Mouse (Mus musculus) lung, postnatal 0 days (tissue): Measurements from ENCODE around the gene Fam227b. TPM values are rescaled to one million over a fixed set of nuclear protein-coding genes. Genes with fewer than 3 reads are reported as not detected.

Source experiments
- ATAC-seq: fragments of 200-750 bp; cut with Nextera tagmentation; 2 replicates; pipeline ENCODE4 v1.8.0; 2017; ENCODE audit warnings: moderate library complexity
- DNase-seq: peaks from one replicate; pipeline ENCODE4 v3.0.0-alpha.2; 2016; ENCODE audit warnings: low spot score
- H3K27ac ChIP-seq: fragments of 300-500 bp; sonication (generic); 2 replicates; pipeline ENCODE4 v1.5.1; 2014; ENCODE audit warnings: antibody characterized with exemption, mild to moderate bottlenecking, low read length, mixed read lengths
- H3K27me3 ChIP-seq: fragments of 300-500 bp; sonication (generic); replicated peaks from 2 replicates; pipeline ENCODE4 v1.6.1; 2014; ENCODE audit warnings: low read length, mixed read lengths; ENCODE audit not compliant: insufficient read depth
- H3K36me3 ChIP-seq: fragments of 300-500 bp; sonication (generic); 2 replicates; pipeline ENCODE4 v1.6.1; 2014; ENCODE audit warnings: low read length, mixed read lengths; ENCODE audit not compliant: insufficient read depth
- H3K4me1 ChIP-seq: fragments of 300-500 bp; sonication (generic); 2 replicates; pipeline ENCODE4 v1.6.1; 2014; ENCODE audit warnings: antibody characterized with exemption, low read depth, low read length, mixed read lengths; ENCODE audit not compliant: insufficient read depth
- H3K4me2 ChIP-seq: fragments of 300-500 bp; sonication (generic); replicated peaks from 2 replicates; pipeline ENCODE4 v1.6.1; 2014; ENCODE audit warnings: low read depth, mild to moderate bottlenecking, low read length, moderate library complexity, mixed read lengths
- H3K4me3 ChIP-seq: fragments of 300-500 bp; sonication (generic); 2 replicates; pipeline ENCODE4 v1.5.1; 2014; ENCODE audit warnings: low read depth, low read length
- H3K9ac ChIP-seq: fragments of 300-500 bp; sonication (generic); replicated peaks from 2 replicates; pipeline ENCODE4 v1.6.1; 2014; ENCODE audit warnings: low read depth, mild to moderate bottlenecking
- H3K9me3 ChIP-seq: fragments of 300-500 bp; sonication (generic); 2 replicates; pipeline ENCODE4 v1.6.1; 2016; ENCODE audit warnings: low read length, mixed read lengths
- CTCF ChIP-seq: IDR thresholded peaks from 2 replicates; pipeline ENCODE4 v1.5.1; 2016; ENCODE audit warnings: antibody characterized with exemption, mild to moderate bottlenecking
- EP300 ChIP-seq: IDR thresholded peaks from 2 replicates; pipeline ENCODE4 v1.6.1; 2016; ENCODE audit warnings: antibody characterized with exemption, mild to moderate bottlenecking, control low read depth
- WGBS: fragments of 180-500 bp; shearing (Covaris S2); extraction: QIAGEN DNeasy Blood & Tissue Kit; methylation state at CpG from one replicate; pipeline ENCODE4 v1.1.7; 2014; 5-methylcytosine and 5-hydroxymethylcytosine counted together
- polyA plus RNA-seq: library from polyadenylated mRNA; unstranded; fragments of >200 nt; fragmentation: Nextera tagmentation; extraction: Ambion mirVana; gene quantifications from 2 replicates; pipeline ENCODE4 v1.2.1, GENCODE M21; 2015

Fam227b gene
- polyA plus RNA-seq, 1 experiment from 2014 or later, result not detected

DNA sequence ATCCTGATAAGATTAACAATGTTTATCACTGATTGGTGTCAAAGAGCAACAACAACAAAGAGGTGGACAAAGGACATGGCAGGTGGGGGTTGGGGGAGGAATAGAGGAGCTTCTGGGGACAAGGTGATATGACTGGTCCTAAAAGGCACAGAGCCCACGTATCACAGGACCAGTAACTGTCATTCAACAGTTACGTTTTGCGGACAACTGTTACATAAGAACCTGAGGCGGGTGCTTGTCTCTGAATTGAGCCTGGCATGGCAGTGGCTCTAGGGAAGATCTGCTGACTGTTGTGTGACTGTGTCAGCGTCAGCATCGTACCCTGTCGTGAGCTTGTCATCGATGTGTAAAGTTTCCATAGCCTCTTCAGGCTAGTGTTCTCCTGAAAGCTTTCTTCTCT lies 65.6 kb downstream of the Fam227b start:
- H3K9ac ChIP-seq, result no peak overlapping the region
- no peak overlapping the region for H3K27ac ChIP-seq
- no peaks in the 10 kb centered on the region for H3K36me3 ChIP-seq
- DNase-seq (no peak), ATAC-seq (no peak)
- WGBS, result 77% methylated on average over 8 of the region's 8 CpGs
- no peak overlapping the region for H3K4me2 ChIP-seq
- H3K27me3 ChIP-seq, result no peaks in the 10 kb centered on the region
- no peaks in the 10 kb centered on the region for H3K4me1 ChIP-seq
- H3K9me3 ChIP-seq, result no peaks in the 10 kb centered on the region
- TF ChIP-seq CTCF, result no peak
- TF ChIP-seq EP300, result no peak
- H3K4me3 ChIP-seq, result no peak overlapping the region

DNA sequence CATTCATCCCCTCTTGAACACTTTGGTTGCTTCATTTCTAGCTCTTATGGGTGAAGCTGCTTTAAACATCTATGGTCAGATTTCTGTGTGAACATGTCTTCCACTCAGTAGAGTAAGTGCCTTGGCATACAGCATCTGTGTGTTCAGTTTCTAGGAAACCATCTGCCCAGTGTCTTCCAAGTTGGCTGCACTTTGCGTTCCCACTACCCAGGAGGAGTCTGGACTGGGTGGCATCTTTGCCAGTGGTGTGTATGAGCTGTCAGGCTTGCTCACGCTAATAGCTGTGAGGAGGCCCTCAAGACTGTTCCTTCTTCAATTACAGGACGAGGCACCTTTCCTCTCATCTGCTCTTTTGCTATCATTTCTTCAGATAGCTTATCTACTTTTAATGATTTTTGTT lies 67.5 kb downstream of the Fam227b start:
- Histone ChIP-seq H3K4me1 (no peaks in the 10 kb centered on the region), H3K4me2 (no peak overlapping the region), H3K9ac (no peak overlapping the region), H3K27me3 (no peaks in the 10 kb centered on the region), H3K4me3 (no peak overlapping the region), H3K9me3 (no peaks in the 10 kb centered on the region), H3K36me3 (no peaks in the 10 kb centered on the region), H3K27ac (no peak overlapping the region)
- 62% methylated on average over 3 of the region's 3 CpGs for WGBS
- ATAC-seq (no peak), DNase-seq (no peak)
- no peak for TF ChIP-seq EP300
- no peak for TF ChIP-seq CTCF

DNA sequence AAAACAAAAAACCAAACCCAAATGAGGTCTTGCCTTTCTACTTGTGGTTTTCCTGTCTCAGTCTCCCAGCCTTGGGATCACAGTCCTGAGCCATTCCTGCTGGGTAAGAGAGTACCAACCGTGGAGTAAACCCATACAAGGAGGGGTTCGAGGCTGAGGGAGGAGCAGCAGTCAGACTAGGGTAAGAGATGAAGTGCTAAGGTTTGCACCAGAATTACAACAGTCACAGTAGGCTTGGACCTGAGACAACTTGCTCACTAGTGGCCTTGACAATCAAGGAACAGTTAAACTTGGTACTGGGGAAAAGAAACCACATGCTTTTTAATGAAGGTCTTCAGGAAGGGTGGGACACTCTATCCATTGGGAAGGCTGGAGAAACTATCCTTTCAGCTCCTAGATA lies 72.7 kb downstream of the Fam227b start:
- Histone ChIP-seq H3K9me3 (no peaks in the 10 kb centered on the region), H3K36me3 (no peaks in the 10 kb centered on the region), H3K4me3 (no peak overlapping the region), H3K4me2 (no peak overlapping the region), H3K27me3 (no peaks in the 10 kb centered on the region), H3K9ac (no peak overlapping the region), H3K4me1 (no peaks in the 10 kb centered on the region), H3K27ac (no peak overlapping the region)
- ATAC-seq (no peak), DNase-seq (no peak)
- 53% methylated on average over 2 of the region's 2 CpGs for WGBS
- TF ChIP-seq CTCF (no peak), EP300 (no peak)

DNA sequence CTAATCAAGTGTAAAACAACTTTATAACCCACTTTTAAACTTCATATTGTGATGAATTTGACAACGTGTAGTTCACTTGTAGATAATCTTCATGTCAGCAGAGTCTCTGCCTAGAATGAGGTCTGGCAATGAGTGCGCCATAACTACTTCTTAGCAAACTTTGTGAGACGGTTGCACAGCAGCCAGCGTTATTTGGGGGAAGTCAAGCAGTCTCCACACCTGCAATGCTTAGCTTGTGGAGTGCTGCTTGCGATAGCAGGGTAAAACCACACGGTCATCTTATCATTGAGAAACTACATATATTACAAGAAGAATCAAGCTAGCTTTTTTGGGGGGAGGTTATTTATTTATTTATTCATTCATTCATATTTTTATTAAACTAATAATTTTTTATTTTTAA lies 75.3 kb downstream of the Fam227b start:
- Histone ChIP-seq H3K9ac (no peak overlapping the region), H3K27ac (no peak overlapping the region), H3K4me3 (no peak overlapping the region), H3K36me3 (no peaks in the 10 kb centered on the region), H3K27me3 (no peaks in the 10 kb centered on the region), H3K4me2 (no peak overlapping the region), H3K9me3 (no peaks in the 10 kb centered on the region), H3K4me1 (no peaks in the 10 kb centered on the region)
- ATAC-seq (no peak), DNase-seq (no peak)
- TF ChIP-seq EP300 (no peak), CTCF (no peak)
- whole genome bisulfite sequencing, result 91% methylated on average over 6 of the region's 6 CpGs

DNA sequence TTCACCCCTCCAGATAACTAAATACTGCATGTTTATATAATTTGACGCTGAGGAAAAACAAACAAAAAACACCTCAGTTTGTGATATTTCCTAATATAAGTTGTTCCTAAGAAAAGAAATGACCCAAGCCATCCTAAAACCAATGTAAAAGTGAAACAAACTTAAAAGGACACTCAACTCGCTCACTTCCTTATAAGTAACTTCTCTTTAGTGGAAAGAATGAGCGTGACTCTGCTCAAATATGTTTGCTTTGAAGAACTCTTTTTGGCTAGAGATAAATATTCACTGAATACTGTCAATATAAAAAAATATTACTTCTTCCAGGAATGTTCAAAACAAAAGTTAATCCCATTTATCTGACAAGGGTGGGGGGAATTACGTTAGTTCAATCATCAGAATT lies 78.1 kb downstream of the Fam227b start:
- ATAC-seq, result no peak
- Histone ChIP-seq H3K36me3 (no peaks in the 10 kb centered on the region), H3K27me3 (no peaks in the 10 kb centered on the region), H3K9ac (no peak overlapping the region), H3K9me3 (no peaks in the 10 kb centered on the region), H3K4me1 (no peaks in the 10 kb centered on the region), H3K4me3 (no peak overlapping the region), H3K4me2 (no peak overlapping the region), H3K27ac (no peak overlapping the region)
- DNase-seq, result no peak
- 75% methylated on average over 4 of the region's 4 CpGs for WGBS
- TF ChIP-seq CTCF, result no peak
- no peak for TF ChIP-seq EP300

DNA sequence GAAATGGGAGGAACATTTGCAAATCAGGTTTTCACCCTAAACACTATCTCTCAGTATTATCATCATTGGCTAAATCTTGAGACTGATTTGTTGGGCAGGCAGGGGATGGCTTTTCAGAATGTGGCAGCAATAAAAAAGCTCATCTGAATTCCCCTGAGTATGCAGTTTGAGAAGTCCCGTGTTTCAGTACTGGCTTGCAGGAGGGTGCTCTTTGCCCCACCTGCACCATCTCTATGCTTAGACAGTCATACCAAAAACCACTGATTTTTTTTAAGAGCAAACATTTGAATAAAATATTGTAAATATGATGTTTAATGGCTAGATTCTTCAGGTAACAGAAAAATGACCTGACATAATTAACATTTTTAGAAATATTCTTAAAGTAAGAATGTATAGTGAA lies 82.1 kb downstream of the Fam227b start:
- no peak for ATAC-seq
- no peak overlapping the region for H3K4me2 ChIP-seq
- H3K9me3 ChIP-seq, result no peaks in the 10 kb centered on the region
- H3K4me1 ChIP-seq, result no peaks in the 10 kb centered on the region
- H3K36me3 ChIP-seq, result no peaks in the 10 kb centered on the region
- H3K27ac ChIP-seq, result no peak overlapping the region
- H3K9ac ChIP-seq, result no peak overlapping the region
- H3K27me3 ChIP-seq, result no peaks in the 10 kb centered on the region
- H3K4me3 ChIP-seq, result no peak overlapping the region
- DNase-seq, result no peak
- 78% methylated on average over 1 of the region's 1 CpGs for WGBS
- no peak for TF ChIP-seq EP300

DNA sequence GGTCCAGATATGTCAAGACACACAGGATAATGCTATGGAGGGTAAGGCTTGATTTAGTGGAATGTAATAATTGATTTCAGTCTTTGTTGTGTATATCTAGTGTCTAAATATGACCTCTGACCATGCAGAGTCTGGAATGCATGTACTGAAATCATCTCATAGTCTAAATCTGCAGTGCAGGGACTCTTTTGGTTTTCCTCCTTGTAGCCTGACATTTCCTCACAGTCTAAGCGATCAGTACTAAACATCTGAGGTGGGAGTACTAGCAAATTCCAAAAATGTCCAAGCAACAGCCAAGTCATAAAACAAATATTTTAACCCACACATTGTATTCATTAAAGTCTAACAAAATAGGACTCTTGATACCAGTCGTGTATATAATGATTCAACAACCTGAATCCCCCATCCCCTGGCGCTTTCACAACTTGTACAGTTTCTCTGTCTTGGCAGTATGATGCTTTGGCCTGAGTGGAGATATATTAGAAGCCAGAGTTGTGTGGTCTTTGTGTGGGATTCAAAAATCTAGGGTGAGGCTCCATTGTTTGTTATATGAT lies 86.4 kb downstream of the Fam227b start:
- Histone ChIP-seq H3K4me2 (no peak overlapping the region), H3K36me3 (no peaks in the 10 kb centered on the region), H3K27me3 (no peaks in the 10 kb centered on the region), H3K9ac (no peak overlapping the region), H3K27ac (no peak overlapping the region), H3K4me1 (no peaks in the 10 kb centered on the region), H3K9me3 (no peaks in the 10 kb centered on the region), H3K4me3 (no peak overlapping the region)
- WGBS, result 86% methylated on average over 3 of the region's 3 CpGs
- DNase-seq (no peak), ATAC-seq (no peak)
- no peak for TF ChIP-seq EP300
- no peak for TF ChIP-seq CTCF
